Mouse (Mus musculus) liver, postnatal 0 days (tissue): Measurements from ENCODE around the gene Cmc2.

Experiments used
- CTCF ChIP-seq: sonication (generic); IDR thresholded peaks from 2 replicates; pipeline ENCODE4 v1.5.1; 2016; ENCODE audit warnings: antibody characterized with exemption, low read depth
- EP300 ChIP-seq: IDR thresholded peaks from 2 replicates; pipeline ENCODE4 v1.6.1; 2016; ENCODE audit warnings: antibody characterized with exemption, low read depth, mild to moderate bottlenecking

GRCm38 (mm10) chr8:116947589-116947988 lies 26.3 kb upstream of the Cmc2 start:
- no peak for TF ChIP-seq CTCF
- no peak for TF ChIP-seq EP300
